Mouse (Mus musculus) embryo, embryonic 11 days (tissue): ENCODE measurements around the gene Ano9.

ENCODE experiments used
- DNase-seq: peaks from one replicate; pipeline ENCODE4 v3.0.0-alpha.2; 2015

The Ano9 gene

GRCm38 (mm10) chr7:141099911-141100691 lies 17.5 kb downstream of the Ano9 start, which contains the start of gene Sigirr:
Gene Sigirr (minus strand): TSS chr7:141100572.
- peak; percentile 63 for DNase-seq

- no peak for DNase-seq
These were observed 20.4 kb downstream of the Ano9 start for GRCm38 (mm10) chr7:141097177-141097576.

- no peak for DNase-seq
These were observed 21.0 kb downstream of the Ano9 start for GRCm38 (mm10) chr7:141096649-141097056.

GRCm38 (mm10) chr7:141096021-141096420 lies 21.6 kb downstream of the Ano9 start:
- no peak for DNase-seq

GRCm38 (mm10) chr7:141094487-141095205 lies 23.0 kb downstream of the Ano9 start:
- no peak for DNase-seq

GRCm38 (mm10) chr7:141093950-141094349 lies 23.7 kb downstream of the Ano9 start:
- DNase-seq: no peak

GRCm38 (mm10) chr7:141092051-141092735 lies 25.4 kb downstream of the Ano9 start:
- peak; percentile 91 for DNase-seq

GRCm38 (mm10) chr7:141090228-141090627 lies 27.4 kb downstream of the Ano9 start:
- no peak for DNase-seq

- no peak for DNase-seq
These were observed 29.1 kb downstream of the Ano9 start for GRCm38 (mm10) chr7:141088473-141088872.

- peak; percentile 48 for DNase-seq
These were observed 29.7 kb downstream of the Ano9 start for GRCm38 (mm10) chr7:141087894-141088293.

GRCm38 (mm10) chr7:141079481-141080449 lies 37.8 kb downstream of the Ano9 start:
- DNase-seq: no peak

GRCm38 (mm10) chr7:141078876-141079275 lies 38.7 kb downstream of the Ano9 start:
- DNase-seq: no peak

- DNase-seq: no peak
These were observed 39.8 kb downstream of the Ano9 start, which contains the start of gene Pkp3 for GRCm38 (mm10) chr7:141077841-141078240. Gene Pkp3 (plus strand): TSS chr7:141078218.

GRCm38 (mm10) chr7:141073782-141074181 lies 43.8 kb downstream of the Ano9 start:
- no peak for DNase-seq

GRCm38 (mm10) chr7:141072017-141072745 lies 45.4 kb downstream of the Ano9 start:
- no peak for DNase-seq

GRCm38 (mm10) chr7:141070058-141070862 lies 47.3 kb downstream of the Ano9 start:
- DNase-seq: peak; percentile 89

GRCm38 (mm10) chr7:141068351-141068750 lies 49.3 kb downstream of the Ano9 start:
- DNase-seq: no peak

GRCm38 (mm10) chr7:141064576-141064975 lies 53.0 kb downstream of the Ano9 start:
- DNase-seq: no peak

GRCm38 (mm10) chr7:141064175-141064574 lies 53.4 kb downstream of the Ano9 start:
- no peak for DNase-seq

- DNase-seq: no peak
These were observed 54.3 kb downstream of the Ano9 start for GRCm38 (mm10) chr7:141063353-141063752.

GRCm38 (mm10) chr7:141062525-141062924 lies 55.1 kb downstream of the Ano9 start:
- no peak for DNase-seq
